Mouse (Mus musculus): ENCODE data around the gene Znrf4. TPM values are rescaled to one million over a fixed set of nuclear protein-coding genes. Genes with fewer than 3 reads are reported as not detected.
A peak's percentile ranks its signal among the peaks of the same experiment; 100 is the strongest.

Znrf4 gene
- polyA plus RNA-seq, 2 experiments: not detected

DNA sequence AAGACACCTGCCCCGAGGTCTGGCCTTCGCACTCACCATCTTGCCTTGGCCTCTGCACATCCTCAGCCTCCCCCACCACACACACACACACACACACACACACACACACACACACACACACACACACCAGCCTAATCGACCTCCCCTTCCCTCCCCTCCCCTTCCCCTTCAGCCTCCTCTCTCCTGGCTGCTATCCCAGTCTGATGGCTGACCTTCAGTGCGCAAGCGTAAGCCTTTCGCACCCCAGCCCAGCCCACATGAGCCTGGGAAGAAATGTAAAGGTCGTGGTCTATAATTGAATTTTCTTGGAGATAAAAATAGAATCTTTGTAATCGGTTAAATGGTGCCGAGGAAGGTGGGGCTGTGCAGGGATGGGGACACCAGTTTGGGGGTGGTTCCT is 27.1 kb downstream of the Znrf4 start:
- Histone ChIP-seq H3K27ac (no peak overlapping the region), H3K9ac (replicated peaks) (no peak overlapping the region), H3K27me3 (ENCODE audit: control insufficient read depth, insufficient read depth, low read length) (no peaks in the 10 kb centered on the region; the same call in 1 of the 2 replicates), H3K9me3 (ENCODE audit: control insufficient read depth, low read length) (no peaks in the 10 kb centered on the region), H3K4me2 (ENCODE audit: low read depth) (no peak overlapping the region), H3K36me3 (replicated peaks; ENCODE audit: control insufficient read depth, insufficient read depth, low read depth) (no peaks in the 10 kb centered on the region), H3K4me3 (ENCODE audit: insufficient read depth in 1 of 2, low read depth in 2 of 2, low read length in 2 of 2) (no peak overlapping the region), H3K4me1 (replicated peaks; ENCODE audit: control insufficient read depth in 2 of 2, insufficient read depth in 2 of 2, low read length in 1 of 2) (no peaks in the 10 kb centered on the region)
- no peak for DNase-seq (ENCODE audit: low read depth in 3 of 3, low spot score in 3 of 3)
- ATAC-seq (ENCODE audit: insufficient read depth): no peak
- TF ChIP-seq EP300 (IDR thresholded peaks at IDR 0.05; ENCODE audit: low read depth) (no peak), CTCF (IDR thresholded peaks at IDR 0.05; ENCODE audit: low read depth) (no peak)
- WGBS (ENCODE audit: insufficient replicate concordance): 63% methylated on average over 9 of the region's 9 CpGs

DNA sequence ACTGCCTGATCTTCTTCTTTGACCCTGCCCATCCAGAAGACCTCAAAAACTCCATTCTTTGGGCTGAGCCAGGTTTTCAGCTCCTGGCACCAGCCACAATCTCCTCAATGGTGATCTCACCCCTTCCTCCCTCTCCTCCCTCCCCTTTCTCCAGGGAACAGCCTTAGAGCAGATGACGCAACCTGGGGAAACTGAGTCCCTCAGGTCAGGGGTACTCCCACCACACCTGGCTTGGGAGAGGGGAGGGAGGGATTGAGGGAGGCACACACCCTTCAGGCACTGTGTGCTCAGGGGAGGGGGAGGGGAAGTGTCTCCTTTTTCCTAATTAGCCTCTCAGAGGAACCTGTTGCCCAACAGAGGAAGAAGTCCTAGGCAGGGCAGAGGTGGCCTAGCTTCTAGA is 29.6 kb downstream of the Znrf4 start:
- H3K9me3 ChIP-seq (ENCODE audit: control insufficient read depth, low read length): no peaks in the 10 kb centered on the region
- H3K9ac ChIP-seq (replicated peaks): no peak overlapping the region
- H3K4me2 ChIP-seq (ENCODE audit: low read depth): no peak overlapping the region
- H3K4me3 ChIP-seq (ENCODE audit: insufficient read depth in 1 of 2, low read depth in 2 of 2, low read length in 2 of 2): no peak overlapping the region
- no peak overlapping the region for H3K27ac ChIP-seq
- no peak for TF ChIP-seq CTCF (IDR thresholded peaks at IDR 0.05; ENCODE audit: low read depth)
- no peak for TF ChIP-seq EP300 (IDR thresholded peaks at IDR 0.05; ENCODE audit: low read depth)
- H3K4me1 ChIP-seq (replicated peaks; ENCODE audit: control insufficient read depth in 2 of 2, insufficient read depth in 2 of 2, low read length in 1 of 2): no peaks in the 10 kb centered on the region
- ATAC-seq (ENCODE audit: insufficient read depth) (no peak), DNase-seq (ENCODE audit: low read depth in 3 of 3, low spot score in 3 of 3) (no peak)
- no peaks in the 10 kb centered on the region for H3K36me3 ChIP-seq (replicated peaks; ENCODE audit: control insufficient read depth, insufficient read depth, low read depth)
- peaks cover 4% of the 10 kb centered on the region for H3K27me3 ChIP-seq (ENCODE audit: control insufficient read depth, insufficient read depth, low read length)
- WGBS (ENCODE audit: insufficient replicate concordance): 67% methylated on average over 1 of the region's 1 CpGs

- no peaks in the 10 kb centered on the region for H3K36me3 ChIP-seq (replicated peaks; ENCODE audit: control insufficient read depth, insufficient read depth, low read depth)
- H3K4me1 ChIP-seq (replicated peaks; ENCODE audit: control insufficient read depth in 2 of 2, insufficient read depth in 2 of 2, low read length in 1 of 2): no peaks in the 10 kb centered on the region
- 12% methylated on average over 6 of the region's 6 CpGs for WGBS (ENCODE audit: insufficient replicate concordance)
- TF ChIP-seq EP300 (IDR thresholded peaks at IDR 0.05; ENCODE audit: low read depth): no peak
- TF ChIP-seq CTCF (IDR thresholded peaks at IDR 0.05; ENCODE audit: low read depth): peak; percentile 95
- no peak overlapping the region for H3K4me3 ChIP-seq (ENCODE audit: insufficient read depth in 1 of 2, low read depth in 2 of 2, low read length in 2 of 2)
- no peaks in the 10 kb centered on the region; the same call in 1 of the 2 replicates for H3K9me3 ChIP-seq (ENCODE audit: control insufficient read depth, low read length)
- H3K9ac ChIP-seq (replicated peaks): no peak overlapping the region
- H3K27me3 ChIP-seq (ENCODE audit: control insufficient read depth, insufficient read depth, low read length): peaks cover 34% of the 10 kb centered on the region
- H3K27ac ChIP-seq: no peak overlapping the region
- no peak for DNase-seq (ENCODE audit: low read depth in 3 of 3, low spot score in 3 of 3)
- no peak overlapping the region for H3K4me2 ChIP-seq (ENCODE audit: low read depth)
- no peak for ATAC-seq (ENCODE audit: insufficient read depth)
These were observed 32.9 kb downstream of the Znrf4 start for GRCm38 (mm10) chr17:56479358-56479757.

GRCm38 (mm10) chr17:56478191-56478611 is 34.0 kb downstream of the Znrf4 start:
- Histone ChIP-seq H3K9ac (replicated peaks) (no peak overlapping the region), H3K4me3 (ENCODE audit: insufficient read depth in 1 of 2, low read depth in 2 of 2, low read length in 2 of 2) (no peak overlapping the region), H3K36me3 (replicated peaks; ENCODE audit: control insufficient read depth, insufficient read depth, low read depth) (no peaks in the 10 kb centered on the region), H3K9me3 (ENCODE audit: control insufficient read depth, low read length) (no peaks in the 10 kb centered on the region; the same call in 1 of the 2 replicates), H3K4me1 (replicated peaks; ENCODE audit: control insufficient read depth in 2 of 2, insufficient read depth in 2 of 2, low read length in 1 of 2) (no peaks in the 10 kb centered on the region), H3K27me3 (ENCODE audit: control insufficient read depth, insufficient read depth, low read length) (peaks cover 45% of the 10 kb centered on the region), H3K27ac (no peak overlapping the region), H3K4me2 (ENCODE audit: low read depth) (no peak overlapping the region)
- ATAC-seq (ENCODE audit: insufficient read depth) (no peak), DNase-seq (ENCODE audit: low read depth in 3 of 3, low spot score in 3 of 3) (no peak)
- TF ChIP-seq EP300 (IDR thresholded peaks at IDR 0.05; ENCODE audit: low read depth): no peak
- no peak for TF ChIP-seq CTCF (IDR thresholded peaks at IDR 0.05; ENCODE audit: low read depth)
- WGBS (ENCODE audit: insufficient replicate concordance): 48% methylated on average over 11 of the region's 11 CpGs

GRCm38 (mm10) chr17:56477191-56477818 is 34.9 kb downstream of the Znrf4 start:
- Histone ChIP-seq H3K4me1 (replicated peaks; ENCODE audit: control insufficient read depth in 2 of 2, insufficient read depth in 2 of 2, low read length in 1 of 2) (no peaks in the 10 kb centered on the region), H3K4me3 (ENCODE audit: insufficient read depth in 1 of 2, low read depth in 2 of 2, low read length in 2 of 2) (no peak overlapping the region), H3K27me3 (ENCODE audit: control insufficient read depth, insufficient read depth, low read length) (peaks cover 54% of the 10 kb centered on the region), H3K4me2 (ENCODE audit: low read depth) (no peak overlapping the region), H3K9ac (replicated peaks) (no peak overlapping the region), H3K9me3 (ENCODE audit: control insufficient read depth, low read length) (no peaks in the 10 kb centered on the region; the same call in 1 of the 2 replicates), H3K27ac (no peak overlapping the region), H3K36me3 (replicated peaks; ENCODE audit: control insufficient read depth, insufficient read depth, low read depth) (no peaks in the 10 kb centered on the region)
- 78% methylated on average over 19 of the region's 19 CpGs for WGBS (ENCODE audit: insufficient replicate concordance)
- ATAC-seq (ENCODE audit: insufficient read depth): no peak
- DNase-seq (ENCODE audit: low read depth in 3 of 3, low spot score in 3 of 3): no peak
- 0 out of 2 replicates have a peak, but pooled peaks have one; percentile 5 for TF ChIP-seq CTCF (IDR thresholded peaks at IDR 0.05; ENCODE audit: low read depth)
- no peak for TF ChIP-seq EP300 (IDR thresholded peaks at IDR 0.05; ENCODE audit: low read depth)

Measured in liver, embryonic 14.5 days (tissue).